Mouse (Mus musculus) spleen, postnatal 36 days (tissue): ENCODE results near the gene Corin.

Source experiments
- DNase-seq, 2 experiments: peaks; one replicate each; pipeline ENCODE4 v3.0.0; 2022; ENCODE audit warnings: low spot score in 2 of 2, mixed read lengths in 1 of 2

Gene Corin

DNA sequence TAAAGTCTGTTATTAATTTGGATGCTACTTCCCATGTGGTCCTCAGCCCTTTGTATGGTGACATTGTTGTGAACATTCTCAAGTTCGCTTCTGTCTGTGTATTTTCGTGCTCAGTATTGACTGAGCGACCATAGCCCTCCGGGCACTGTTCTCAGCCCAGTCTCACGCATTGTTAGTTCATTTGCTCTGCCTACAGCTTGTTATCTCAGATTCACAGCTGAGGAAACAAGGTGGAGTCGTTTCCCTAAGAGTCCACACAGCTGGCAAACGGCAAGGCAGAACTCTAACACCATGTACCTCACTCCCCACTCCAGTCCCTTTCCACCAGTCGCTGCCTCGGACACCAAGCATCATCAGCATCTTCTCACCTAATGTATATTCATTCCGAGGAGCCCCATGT, 63.1 kb downstream of the Corin start:
- no peak for DNase-seq

DNA sequence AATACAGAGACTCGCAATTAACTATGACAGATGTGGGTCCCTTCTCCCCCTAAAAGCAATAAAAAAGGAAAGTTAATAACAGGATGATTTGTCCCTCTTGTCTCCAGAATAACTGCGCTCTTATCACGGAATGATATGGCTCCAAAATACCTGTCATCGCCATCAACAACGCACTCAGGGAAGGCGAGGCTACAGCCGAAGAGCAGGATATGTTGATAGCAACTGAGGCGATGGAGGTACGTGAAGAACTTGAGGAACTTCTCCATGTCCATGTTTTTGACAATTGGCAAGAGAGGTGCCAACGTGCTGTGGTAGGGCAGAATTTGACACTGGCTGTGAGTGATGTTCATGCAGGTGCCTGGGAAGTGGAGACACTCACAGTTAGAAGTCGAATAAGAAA, 69.2 kb downstream of the Corin start:
- DNase-seq: no peak

DNA sequence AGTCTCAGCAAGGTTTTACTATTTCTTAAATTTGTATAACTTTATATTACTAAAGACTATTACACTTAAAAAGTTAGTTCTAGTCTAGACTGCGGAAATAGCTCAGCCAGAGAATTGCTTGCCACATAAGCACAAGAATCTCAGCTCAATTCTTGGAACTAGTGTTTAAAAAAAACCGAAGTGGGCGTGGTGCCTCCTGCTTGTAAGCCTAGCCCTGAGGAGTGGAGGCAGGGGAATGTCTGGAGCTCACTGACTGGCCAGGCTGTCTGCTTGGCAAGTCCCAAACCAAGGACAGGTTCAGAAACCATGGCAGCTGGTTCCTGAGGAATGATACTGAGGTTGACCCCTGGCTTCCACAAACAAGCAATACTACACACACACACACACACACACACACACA, 72.4 kb downstream of the Corin start:
- DNase-seq: no peak

DNA sequence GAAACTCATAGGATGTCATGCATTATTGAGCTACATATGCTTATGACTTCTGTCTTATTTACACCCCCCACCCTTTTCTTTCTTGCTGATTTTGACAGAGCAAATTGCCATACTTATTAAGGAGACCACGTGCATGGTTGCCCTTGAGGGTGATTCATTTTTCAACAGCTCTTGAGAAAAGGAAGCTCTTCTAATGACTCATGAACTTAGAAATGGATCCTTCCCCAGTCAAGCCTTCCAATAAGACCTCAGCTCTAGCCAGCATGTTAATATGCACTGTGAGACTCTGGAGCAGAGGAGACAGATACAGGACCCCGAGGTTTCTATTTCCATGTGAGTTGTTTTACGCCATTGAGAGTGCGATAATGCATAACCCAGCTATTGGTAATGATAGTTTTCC, 76.7 kb downstream of the Corin start:
- DNase-seq: no peak

DNA sequence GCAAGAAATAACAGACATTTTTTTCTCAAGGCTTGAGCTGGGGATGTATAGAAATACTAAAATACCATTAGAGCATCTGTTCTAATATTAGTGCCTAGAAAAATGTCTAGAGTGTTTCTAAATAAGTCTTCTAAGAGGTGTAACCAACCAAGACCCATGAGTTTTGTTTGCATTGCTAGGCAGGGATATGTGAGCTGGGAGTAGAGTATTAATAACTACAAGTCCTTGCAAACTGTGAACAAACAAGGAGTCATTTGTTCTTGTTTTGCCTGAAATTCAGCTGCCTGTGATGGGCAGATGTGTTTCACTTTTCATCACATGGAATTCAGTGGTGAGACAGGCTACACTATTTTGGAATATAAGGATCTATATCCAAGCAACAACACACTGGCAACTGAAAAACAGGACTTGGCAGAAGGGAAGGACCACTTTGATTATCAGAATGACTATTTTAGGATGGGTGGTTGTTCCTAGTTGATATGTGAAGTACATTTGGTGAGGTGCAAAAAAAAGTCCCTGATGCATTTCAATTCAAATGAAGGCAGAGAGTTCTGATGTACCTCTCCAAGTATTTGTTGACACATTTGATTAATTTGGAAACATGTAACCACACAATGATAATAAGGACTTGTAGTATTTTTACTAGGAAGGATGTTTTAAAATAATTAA, 78.8 kb downstream of the Corin start:
- no peak for DNase-seq

DNA sequence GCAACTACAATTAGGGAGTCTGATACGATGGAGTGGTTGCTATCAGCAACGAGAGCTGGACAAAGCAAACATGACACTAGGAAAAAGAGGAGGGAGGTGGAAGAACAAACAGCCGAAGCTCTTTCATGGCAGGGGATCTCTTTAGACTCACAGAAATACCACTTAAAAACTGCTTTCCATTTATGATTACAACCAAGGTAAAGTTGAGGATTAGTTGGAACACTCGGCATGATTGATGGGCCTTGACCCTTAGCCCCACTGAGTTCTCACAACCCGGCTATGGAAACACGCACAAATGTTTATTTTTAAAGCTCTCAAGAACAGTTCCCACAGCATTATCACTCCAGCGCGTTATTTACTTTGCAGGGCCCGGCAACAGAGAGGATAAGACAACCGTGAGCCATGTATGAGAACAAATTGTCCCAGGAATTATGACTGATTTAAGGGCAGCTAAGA, 92.4 kb downstream of the Corin start:
- DNase-seq: no peak

DNA sequence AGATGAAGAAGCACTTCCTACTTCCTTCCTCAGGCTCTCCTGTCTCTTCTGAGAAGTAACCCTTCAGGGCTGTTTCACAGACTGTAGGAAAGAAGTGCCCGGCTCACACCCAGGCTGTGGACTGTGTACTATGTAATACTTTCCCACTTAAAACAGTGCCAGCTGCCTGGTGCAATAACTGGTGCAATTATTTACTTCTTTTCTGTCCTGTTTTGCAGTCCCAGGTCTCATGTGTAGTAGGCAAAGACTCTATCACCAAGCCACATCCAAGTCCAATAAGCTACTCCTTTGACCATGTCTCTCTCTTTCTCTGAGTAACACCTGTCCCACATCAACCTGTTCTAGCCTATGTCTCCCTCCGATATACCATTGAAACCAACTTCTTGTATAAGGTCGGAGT, 93.4 kb downstream of the Corin start:
- DNase-seq: no peak

DNA sequence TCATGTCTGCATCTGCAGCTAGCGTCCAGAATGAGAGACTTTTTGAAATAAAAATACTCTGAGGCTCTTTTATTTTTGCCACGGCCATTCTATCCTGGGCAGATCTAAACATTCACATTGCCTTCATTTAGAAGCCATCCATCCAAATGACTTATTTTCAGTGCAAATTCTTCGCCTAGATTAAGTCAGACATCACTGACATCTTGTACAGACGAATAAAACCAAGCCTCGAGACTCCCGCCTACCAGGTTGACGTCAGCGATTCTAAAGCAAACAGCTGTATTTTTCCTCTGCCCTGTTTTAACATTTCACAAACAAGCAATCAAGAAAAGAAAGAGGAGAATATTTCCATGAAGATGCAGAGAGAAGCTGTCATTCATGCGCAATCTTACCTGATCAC, 100.9 kb downstream of the Corin start:
- DNase-seq: no peak

DNA sequence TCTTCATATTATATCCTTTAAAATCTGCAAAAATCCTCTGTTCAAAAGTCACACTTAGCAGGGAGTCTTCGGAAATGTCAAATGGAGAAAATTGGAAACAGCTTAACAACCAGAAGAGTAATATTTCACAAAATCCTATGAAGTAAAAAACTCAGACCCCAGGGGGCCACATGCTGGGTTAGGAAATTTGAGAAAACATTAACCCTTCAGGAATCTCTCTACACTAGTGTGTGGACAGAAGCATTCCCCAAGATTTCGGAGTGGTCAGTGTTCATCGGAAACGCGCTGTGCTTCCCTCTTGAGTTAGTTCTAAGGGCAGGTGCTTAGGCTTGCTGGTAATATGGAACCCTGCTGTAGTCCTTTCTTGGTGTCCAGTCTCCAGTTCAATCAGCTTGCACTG, 101.4 kb downstream of the Corin start:
- DNase-seq: no peak

DNA sequence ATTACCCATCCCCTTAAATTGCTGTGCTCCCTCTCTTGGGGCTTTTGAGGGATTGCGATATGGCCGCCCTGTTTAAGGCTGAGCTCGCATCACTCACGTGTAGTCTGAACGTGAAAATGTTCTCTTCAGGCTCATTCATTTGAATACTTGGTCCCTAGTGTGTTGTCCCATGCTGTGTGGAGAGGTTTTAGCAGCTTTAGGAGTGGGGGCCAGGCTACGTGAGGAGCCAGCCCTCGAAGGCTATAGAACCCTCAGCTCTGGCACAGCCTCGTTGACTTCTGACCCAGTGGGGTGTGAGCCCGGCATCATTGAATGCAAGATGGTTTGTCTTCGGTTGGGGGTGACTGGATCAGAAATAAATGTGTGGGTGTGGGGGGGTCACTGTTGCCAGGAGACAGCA, 102.5 kb downstream of the Corin start:
- DNase-seq: no peak

DNA sequence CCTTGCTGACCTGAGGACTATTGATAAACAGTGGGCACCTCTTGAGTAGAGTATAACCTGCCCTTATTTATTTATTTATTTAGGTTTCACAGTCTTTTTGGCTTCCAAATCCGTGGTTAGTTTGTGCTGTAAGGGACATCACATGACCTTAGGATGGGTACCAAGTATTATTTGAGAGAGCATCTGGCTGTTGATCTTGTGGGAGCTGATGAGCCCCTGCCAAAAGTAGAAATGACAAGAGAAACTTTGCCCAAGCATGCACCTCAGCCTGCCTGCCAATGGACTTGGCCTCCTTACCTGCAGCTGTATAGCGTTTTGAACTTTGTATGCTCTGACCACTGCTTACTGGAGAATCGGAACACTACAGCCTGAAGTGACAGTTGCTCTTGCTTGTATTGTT, 103.0 kb downstream of the Corin start:
- no peak for DNase-seq

DNA sequence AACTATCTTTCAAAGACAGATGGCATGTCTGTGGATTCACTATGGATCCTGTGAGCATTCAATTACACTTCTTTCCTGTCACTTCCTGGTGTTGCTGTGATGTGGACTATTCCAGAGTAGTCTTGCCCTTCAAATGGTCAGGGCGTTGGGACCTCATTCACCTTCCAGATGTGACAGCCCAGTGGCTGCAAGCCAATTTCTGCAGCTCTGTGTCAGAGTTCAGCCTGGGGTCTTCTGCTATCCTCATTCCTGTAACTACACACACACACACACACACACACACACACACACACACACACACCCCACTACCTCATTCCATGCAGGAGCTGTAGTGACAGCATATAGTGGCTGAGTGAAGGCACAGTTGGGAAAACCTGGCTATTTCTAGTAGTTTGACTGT, 122.1 kb downstream of the Corin start:
- no peak for DNase-seq

DNA sequence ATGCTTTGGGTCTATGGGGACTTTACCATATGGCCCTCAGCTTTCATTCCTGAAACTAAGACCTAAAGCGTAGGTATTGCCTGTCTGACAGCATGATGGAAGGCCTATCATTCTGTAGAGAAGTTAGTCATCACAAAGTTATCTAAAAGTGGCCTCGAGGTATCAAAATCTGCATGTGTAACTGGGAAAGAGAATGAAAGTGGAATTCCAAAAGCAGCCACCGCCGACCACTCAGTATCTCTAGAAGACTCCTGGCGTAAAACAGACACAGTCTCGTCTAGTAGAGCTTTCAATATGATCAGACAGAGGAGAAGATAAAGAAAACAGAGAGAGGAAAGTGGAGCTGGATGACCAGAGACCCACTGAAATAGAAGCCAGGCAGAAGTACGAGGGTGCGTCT, 123.7 kb downstream of the Corin start:
- DNase-seq: no peak

DNA sequence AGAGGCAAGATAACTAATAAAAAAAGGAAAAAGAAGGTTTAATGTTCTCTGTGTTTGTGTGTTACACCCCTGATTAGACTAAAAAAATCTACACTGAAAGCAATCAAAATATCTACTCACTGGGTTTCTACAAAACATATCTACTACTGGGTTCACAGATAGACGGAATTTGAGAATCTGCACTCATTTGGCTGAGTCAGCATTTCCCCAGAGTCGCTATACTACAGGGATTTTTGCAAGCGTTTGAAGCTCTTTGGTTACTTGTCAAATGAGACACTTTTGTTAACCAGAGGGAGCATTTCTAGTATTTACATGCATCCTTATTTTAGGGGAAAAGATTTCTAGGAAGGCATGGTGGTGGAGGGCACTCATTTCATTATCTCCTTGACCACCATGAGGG, 136.3 kb downstream of the Corin start:
- no peak for DNase-seq

DNA sequence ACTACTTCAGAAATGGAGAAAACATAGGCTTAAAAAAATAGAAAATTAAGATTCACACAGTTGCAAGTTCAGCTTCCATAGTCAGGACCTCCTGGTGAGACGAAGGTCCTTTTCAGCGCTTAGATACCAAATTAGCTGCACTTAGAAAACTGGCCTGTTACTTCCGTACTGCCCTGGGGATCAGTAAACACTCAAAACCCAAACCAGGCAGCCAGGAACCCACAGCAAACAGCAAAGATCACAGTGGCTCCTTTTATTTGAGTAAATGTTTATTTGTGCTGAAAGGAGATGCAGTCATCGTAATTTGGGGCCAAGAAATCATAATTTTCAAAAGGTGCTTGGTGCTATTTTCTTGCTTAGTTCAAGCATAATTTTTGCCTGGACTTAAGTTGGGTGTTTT, 138.5 kb downstream of the Corin start:
- DNase-seq: no peak

DNA sequence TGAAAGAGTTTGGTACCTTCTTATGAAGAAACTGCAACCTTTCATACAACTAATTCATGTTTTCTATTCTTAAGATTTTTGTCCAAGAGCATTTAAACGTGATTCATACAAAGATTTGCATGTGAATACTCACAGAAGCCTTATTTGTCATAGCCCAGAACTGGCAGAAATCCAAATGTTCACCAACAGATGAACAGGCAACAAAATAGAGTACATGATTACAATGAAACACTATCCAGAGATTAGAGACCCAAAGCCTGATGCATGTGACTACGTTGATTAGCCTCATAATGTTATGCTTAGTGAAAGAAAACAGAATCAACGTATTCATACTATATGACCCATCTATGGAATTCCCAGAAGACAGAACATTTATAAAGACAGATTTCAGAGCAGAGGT, 140.4 kb downstream of the Corin start:
- no peak for DNase-seq

DNA sequence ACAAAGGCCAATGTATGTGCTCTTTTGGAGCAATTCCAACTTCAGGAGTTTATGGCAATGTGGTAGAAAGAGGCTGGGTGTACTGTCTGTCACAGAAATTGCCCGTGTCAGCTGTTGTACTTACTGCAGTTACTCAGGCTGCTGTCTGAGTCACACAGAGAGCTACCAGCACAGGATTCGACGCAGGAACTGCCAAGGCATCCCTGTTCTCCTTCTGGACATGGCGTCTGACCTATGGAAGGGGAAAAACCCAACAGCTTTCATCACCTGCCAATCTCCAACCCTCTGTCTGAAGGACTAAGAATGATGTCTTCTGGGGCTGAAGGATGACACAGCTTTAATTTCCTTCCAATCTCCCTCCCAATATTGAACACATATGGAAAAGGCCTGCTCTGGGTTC, 150.5 kb downstream of the Corin start:
- no peak for DNase-seq

DNA sequence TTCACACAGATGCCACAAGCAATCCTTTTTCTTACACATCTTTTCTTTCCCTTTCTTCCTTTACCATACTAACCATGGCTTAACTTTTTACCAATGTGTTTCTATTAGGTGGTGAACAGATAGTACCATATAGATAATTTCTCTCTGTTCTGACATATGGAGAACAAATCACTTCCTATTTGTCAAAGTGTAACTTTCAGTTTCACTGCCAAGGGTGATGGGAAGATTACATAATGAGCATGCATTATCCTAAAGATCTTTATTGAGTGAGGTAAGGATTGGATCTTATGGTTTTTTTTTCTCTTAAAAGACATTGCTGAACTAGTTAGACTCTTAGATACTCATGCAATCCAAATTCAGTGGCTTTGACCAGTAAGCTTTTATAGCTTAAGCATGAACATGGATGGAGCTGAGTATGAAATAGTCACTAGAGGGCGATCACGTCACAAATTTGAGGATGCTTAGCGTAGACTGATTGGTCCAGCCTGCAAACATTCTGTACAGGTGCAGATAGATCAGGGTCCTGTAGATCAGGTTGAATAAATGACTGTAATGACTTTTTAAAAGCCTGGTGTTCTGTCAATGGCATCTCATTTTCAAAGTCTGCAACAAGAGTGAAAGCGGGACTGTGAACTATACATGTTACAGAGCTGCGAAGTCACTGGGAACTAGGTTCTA, 154.1 kb downstream of the Corin start:
- DNase-seq: no peak

DNA sequence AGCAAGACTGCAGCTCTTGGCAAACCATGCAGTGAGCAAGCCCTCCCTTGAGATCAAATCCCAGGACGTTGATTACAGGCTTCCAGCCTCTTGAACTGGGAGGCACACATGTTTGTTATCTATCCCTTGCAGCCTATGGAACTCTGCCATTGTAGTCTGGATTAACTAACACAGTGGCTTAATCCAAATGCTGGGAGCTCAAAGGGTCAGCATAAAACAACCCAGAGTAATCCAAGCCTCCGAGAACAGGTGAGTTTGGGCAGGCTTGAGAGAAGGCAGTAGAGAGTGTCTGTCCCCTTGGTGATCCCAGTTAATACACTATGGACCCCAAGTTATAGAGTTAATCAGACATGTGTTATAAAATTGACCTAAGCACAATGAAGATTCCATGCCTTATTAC, 155.7 kb downstream of the Corin start:
- DNase-seq: no peak

DNA sequence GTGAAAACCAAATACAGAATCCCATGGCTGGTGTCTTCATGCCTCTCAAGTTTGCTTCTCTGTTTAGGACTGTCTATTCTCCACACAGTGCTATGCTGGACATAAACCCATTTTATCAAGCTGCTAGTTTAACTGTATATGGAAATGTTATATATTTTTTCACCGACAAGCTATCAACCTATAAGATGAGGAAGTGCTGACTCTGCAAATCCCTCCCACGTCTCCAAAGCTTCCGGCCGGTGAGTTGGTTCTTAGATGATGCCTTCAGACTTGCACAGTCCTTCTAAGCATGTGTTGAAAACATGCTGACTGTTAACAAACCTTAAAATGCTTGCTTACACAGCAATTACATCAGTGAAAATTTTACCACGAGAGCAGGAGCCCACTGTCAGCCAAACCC, 168.4 kb downstream of the Corin start:
- DNase-seq: no peak

DNA sequence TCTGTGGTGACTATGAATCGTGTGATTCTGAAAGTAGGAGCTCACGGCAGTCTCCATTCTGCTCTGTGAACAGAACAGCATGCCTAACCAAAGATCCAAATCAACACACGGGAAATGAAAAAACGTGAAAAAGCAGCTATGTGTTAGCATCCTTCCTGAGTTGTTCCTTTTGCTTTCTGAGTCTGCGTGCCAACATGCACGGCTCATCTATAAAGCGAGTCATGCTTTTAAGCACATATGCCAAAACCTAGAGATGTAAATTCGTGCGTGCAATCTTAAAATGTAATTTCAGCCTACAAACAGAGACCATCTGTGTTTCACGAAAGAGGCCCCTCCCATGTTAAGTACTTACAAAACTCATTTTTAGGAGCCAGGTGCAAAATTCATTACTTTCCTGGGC, 171.4 kb downstream of the Corin start:
- no peak for DNase-seq

DNA sequence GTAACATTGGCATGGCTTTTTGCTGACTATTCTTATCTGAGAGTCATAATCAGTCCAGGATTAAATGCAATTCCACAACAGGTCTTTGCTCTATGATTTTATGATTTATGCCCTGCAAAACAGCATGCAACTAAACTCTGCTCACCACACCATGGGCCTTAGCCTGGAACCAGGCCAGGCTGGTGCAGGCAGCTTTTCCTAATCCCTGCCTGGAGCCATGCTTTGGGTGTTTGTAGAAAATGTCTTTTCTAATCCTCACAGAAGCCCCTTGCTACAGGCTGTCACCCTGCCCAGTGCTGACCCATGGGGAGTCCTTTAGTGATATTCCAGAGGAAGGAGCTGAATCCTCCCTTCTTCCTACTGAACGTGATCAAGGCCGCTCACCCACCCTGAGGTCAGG, 173.1 kb downstream of the Corin start:
- no peak for DNase-seq

DNA sequence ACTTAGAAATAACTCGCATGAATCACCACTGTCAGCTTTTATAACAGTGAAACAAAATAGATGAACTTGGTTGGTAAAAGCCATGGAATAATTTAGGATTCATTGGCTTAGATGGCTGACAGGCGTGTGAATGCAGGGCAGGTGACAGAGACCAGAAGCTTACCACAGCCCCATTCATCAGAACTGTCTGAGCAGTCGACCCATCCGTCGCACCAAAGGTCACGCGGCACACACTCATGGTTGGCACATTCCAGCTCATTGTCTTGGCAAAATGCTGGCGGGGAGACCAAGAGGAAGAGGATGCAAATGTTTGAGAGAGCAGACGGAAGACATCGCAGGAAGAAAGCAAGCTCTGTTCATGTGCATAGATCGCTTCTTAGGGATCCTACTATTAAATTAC, 173.6 kb downstream of the Corin start:
- no peak for DNase-seq

DNA sequence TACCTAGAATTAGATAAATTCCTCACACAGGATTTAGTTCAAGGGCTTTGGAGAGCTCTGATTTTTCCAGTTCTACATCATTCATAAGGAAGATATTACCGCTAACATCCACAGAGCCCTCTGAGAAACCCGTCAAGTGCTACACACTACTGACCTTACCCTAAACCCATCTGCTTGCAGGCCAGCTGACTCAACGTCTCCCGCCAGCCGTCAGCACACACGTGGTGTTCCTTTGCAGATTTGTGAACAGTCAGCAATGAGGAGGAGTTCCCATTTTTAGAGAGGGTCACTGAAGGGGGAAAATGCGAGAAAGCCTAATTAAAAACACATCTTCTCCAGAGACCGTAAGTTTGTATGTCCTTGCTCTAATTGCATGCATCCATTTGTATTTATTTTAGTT, 174.8 kb downstream of the Corin start:
- DNase-seq: no peak
